Mouse (Mus musculus) MEL (cell line): ENCODE measurements around the gene Lin37. TPM values are rescaled to one million over a fixed set of nuclear protein-coding genes. Genes with fewer than 3 reads are reported as not detected.

Source experiments
- DNase-seq: peaks from one replicate; pipeline ENCODE4 v3.0.0; 2011; ENCODE audit warnings: low read depth, low spot score
- H3K27ac ChIP-seq: 2 replicates; pipeline ENCODE4 v1.5.1; 2012; ENCODE audit warnings: low read depth, mild to moderate bottlenecking, control low read depth, low read length, moderate library complexity; ENCODE audit not compliant: control insufficient read depth
- H3K27me3 ChIP-seq, 2 experiments: fragments of 150-350 bp in 1 of 2; sonication (generic) in 1 of 2; 2 replicates each; pipeline ENCODE4 v1.6.1; 2012; ENCODE audit warnings: low read length in 2 of 2, mild to moderate bottlenecking in 2 of 2, improper control_type of control experiment in 1 of 2, moderate library complexity in 1 of 2; ENCODE audit not compliant: insufficient read depth in 2 of 2, control insufficient read depth in 1 of 2
- H3K36me3 ChIP-seq, 2 experiments: 2 replicates each; pipeline ENCODE4 v1.6.1; 2012 to 2014; ENCODE audit warnings: low read length in 2 of 2, improper control_type of control experiment in 1 of 2, inconsistent platforms in 1 of 2, mild to moderate bottlenecking in 1 of 2; ENCODE audit not compliant: insufficient read depth in 2 of 2, control insufficient read depth in 1 of 2
- H3K4me1 ChIP-seq, 2 experiments: fragments of 150-350 bp in 1 of 2; sonication (generic) in 1 of 2; 2 replicates each; pipeline ENCODE4 v1.6.1; 2012; ENCODE audit warnings: low read length in 2 of 2, improper control_type of control experiment in 1 of 2, mild to moderate bottlenecking in 1 of 2; ENCODE audit not compliant: insufficient read depth in 2 of 2, control insufficient read depth in 1 of 2
- H3K4me3 ChIP-seq, 2 experiments: fragments of 150-350 bp in 1 of 2; sonication (generic) in 1 of 2; 2 replicates each; pipeline ENCODE4 v1.5.1; 2012; ENCODE audit warnings: low read depth in 2 of 2, low read length in 2 of 2, mild to moderate bottlenecking in 2 of 2, moderate library complexity in 2 of 2, control low read depth in 1 of 2, improper control_type of control experiment in 1 of 2; ENCODE audit not compliant: control insufficient read depth in 1 of 2, insufficient read depth in 1 of 2
- H3K79me2 ChIP-seq: 2 replicates; pipeline ENCODE4 v1.6.1; 2012; ENCODE audit warnings: mild to moderate bottlenecking, low read length, moderate library complexity; ENCODE audit not compliant: control insufficient read depth, poor library complexity, insufficient read depth
- H3K9ac ChIP-seq: 2 replicates; pipeline ENCODE4 v1.6.1; 2012; ENCODE audit warnings: low read depth, mild to moderate bottlenecking, control low read depth, low read length, moderate library complexity; ENCODE audit not compliant: control insufficient read depth, poor library complexity, severe bottlenecking
- H3K9me3 ChIP-seq: fragments of 150-350 bp; sonication (generic); replicated peaks from 2 replicates; pipeline ENCODE4 v1.6.1; 2012; ENCODE audit warnings: mild to moderate bottlenecking, low read length, improper control_type of control experiment, moderate library complexity; ENCODE audit not compliant: insufficient read depth
- BHLHE40 ChIP-seq: IDR thresholded peaks from 2 replicates; pipeline ENCODE4 v1.6.1; 2012; ENCODE audit warnings: low read depth, mild to moderate bottlenecking, inconsistent platforms, low read length, improper control_type of control experiment, borderline replicate concordance
- CHD2 ChIP-seq: IDR thresholded peaks from 2 replicates; pipeline ENCODE4 v1.6.1; 2011; ENCODE audit warnings: low read length, improper control_type of control experiment
- CTCF ChIP-seq, 3 experiments: IDR thresholded peaks in 2 of 3; conservative IDR thresholded peaks in 1 of 3; 2 replicates each; pipeline ENCODE4 v1.5.1; 2011 to 2012; ENCODE audit warnings: low read length in 3 of 3, low read depth in 2 of 3, mild to moderate bottlenecking in 2 of 3, improper control_type of control experiment in 1 of 3, inconsistent platforms in 1 of 3, mixed read lengths in 1 of 3, moderate library complexity in 1 of 3; ENCODE audit not compliant: control insufficient read depth in 1 of 3, insufficient read depth in 1 of 3, poor library complexity in 1 of 3, severe bottlenecking in 1 of 3
- E2F4 ChIP-seq: IDR thresholded peaks from 2 replicates; pipeline ENCODE4 v1.6.1; 2011; ENCODE audit warnings: low read depth, low read length, improper control_type of control experiment, borderline replicate concordance
- ELF1 ChIP-seq: IDR thresholded peaks from 2 replicates; pipeline ENCODE4 v1.6.1; 2014; ENCODE audit warnings: low read depth, mild to moderate bottlenecking, inconsistent platforms, low read length, improper control_type of control experiment, moderate library complexity
- EP300 ChIP-seq, 2 experiments: IDR thresholded peaks; 2 replicates each; pipeline ENCODE4 v1.6.1; 2011; ENCODE audit warnings: improper control_type of control experiment in 2 of 2, low read length in 2 of 2, low read depth in 1 of 2, mild to moderate bottlenecking in 1 of 2
- ETS1 ChIP-seq: IDR thresholded peaks from 2 replicates; pipeline ENCODE4 v1.6.1; 2012; ENCODE audit warnings: low read depth, mild to moderate bottlenecking, inconsistent platforms, low read length, improper control_type of control experiment, moderate library complexity
- GABPA ChIP-seq: IDR thresholded peaks from 2 replicates; pipeline ENCODE4 v1.6.1; 2012; ENCODE audit warnings: low read depth, mild to moderate bottlenecking, inconsistent platforms, low read length, improper control_type of control experiment, moderate library complexity
- GATA1 ChIP-seq: IDR thresholded peaks from 2 replicates; pipeline ENCODE4 v1.6.1; 2011; ENCODE audit warnings: low read depth, low read length, improper control_type of control experiment
- HCFC1 ChIP-seq: IDR thresholded peaks from 2 replicates; pipeline ENCODE4 v1.6.1; 2012; ENCODE audit warnings: low read depth, mild to moderate bottlenecking, inconsistent platforms, low read length, improper control_type of control experiment, moderate library complexity
- JUND ChIP-seq: IDR thresholded peaks from 2 replicates; pipeline ENCODE4 v1.6.1; 2011; ENCODE audit warnings: low read depth, mild to moderate bottlenecking, improper control_type of control experiment, low read length
- KAT2A ChIP-seq: conservative IDR thresholded peaks from 2 replicates; pipeline ENCODE4 v1.6.1; 2012; ENCODE audit warnings: low read depth, low read length, improper control_type of control experiment, inconsistent platforms
- MAX ChIP-seq: IDR thresholded peaks from 2 replicates; pipeline ENCODE4 v1.6.1; 2011; ENCODE audit warnings: low read length, improper control_type of control experiment
- MAZ ChIP-seq: IDR thresholded peaks from 2 replicates; pipeline ENCODE4 v1.6.1; 2012; ENCODE audit warnings: low read depth, mild to moderate bottlenecking, inconsistent platforms, low read length, improper control_type of control experiment
- MEF2A ChIP-seq: IDR thresholded peaks from 2 replicates; pipeline ENCODE4 v1.6.1; 2014; ENCODE audit warnings: low read depth, mild to moderate bottlenecking, inconsistent platforms, low read length, improper control_type of control experiment; ENCODE audit not compliant: poor library complexity, insufficient replicate concordance, severe bottlenecking; ENCODE audit errors: extremely low read depth
- MXI1 ChIP-seq: IDR thresholded peaks from 2 replicates; pipeline ENCODE4 v1.6.1; 2011; ENCODE audit warnings: mild to moderate bottlenecking, low read depth, low read length, improper control_type of control experiment
- MYB ChIP-seq: IDR thresholded peaks from 2 replicates; pipeline ENCODE4 v1.6.1; 2011; ENCODE audit warnings: mild to moderate bottlenecking, low read depth, low read length, improper control_type of control experiment
- MYC ChIP-seq: IDR thresholded peaks from 2 replicates; pipeline ENCODE4 v1.6.1; 2011; ENCODE audit warnings: low read depth, mild to moderate bottlenecking, low read length, improper control_type of control experiment, moderate library complexity
- NELFE ChIP-seq: IDR thresholded peaks from 2 replicates; pipeline ENCODE4 v1.6.1; 2011; ENCODE audit warnings: low read depth, low read length, improper control_type of control experiment
- NRF1 ChIP-seq: IDR thresholded peaks from 2 replicates; pipeline ENCODE4 v1.6.1; 2014; ENCODE audit warnings: low read depth, mild to moderate bottlenecking, inconsistent platforms, low read length, improper control_type of control experiment, moderate library complexity; ENCODE audit not compliant: poor library complexity, insufficient read depth, severe bottlenecking
- POLR2A ChIP-seq, 2 experiments: IDR thresholded peaks; 2 replicates each; pipeline ENCODE4 v1.6.1; 2011 to 2012; ENCODE audit warnings: low read length in 2 of 2, mild to moderate bottlenecking in 2 of 2, control low read depth in 1 of 2, improper control_type of control experiment in 1 of 2, low read depth in 1 of 2, moderate library complexity in 1 of 2; ENCODE audit not compliant: control insufficient read depth in 1 of 2, insufficient read depth in 1 of 2, poor library complexity in 1 of 2
- RCOR1 ChIP-seq: IDR thresholded peaks from 2 replicates; pipeline ENCODE4 v1.6.1; 2012; ENCODE audit warnings: low read depth, mild to moderate bottlenecking, inconsistent platforms, low read length, improper control_type of control experiment
- SIN3A ChIP-seq: IDR thresholded peaks from 2 replicates; pipeline ENCODE4 v1.6.1; 2012; ENCODE audit warnings: low read length, improper control_type of control experiment, inconsistent platforms
- SMC3 ChIP-seq: IDR thresholded peaks from 2 replicates; pipeline ENCODE4 v1.6.1; 2011; ENCODE audit warnings: low read depth, low read length, improper control_type of control experiment
- TAL1 ChIP-seq: IDR thresholded peaks from 2 replicates; pipeline ENCODE4 v1.6.1; 2012; ENCODE audit warnings: mild to moderate bottlenecking, inconsistent platforms, low read length, moderate library complexity, mixed read lengths
- TBP ChIP-seq: IDR thresholded peaks from 2 replicates; pipeline ENCODE4 v1.8.0; 2011; ENCODE audit warnings: low read depth, low read length, improper control_type of control experiment
- TCF12 ChIP-seq: IDR thresholded peaks from 2 replicates; pipeline ENCODE4 v1.6.1; 2014; ENCODE audit warnings: low read depth, mild to moderate bottlenecking, inconsistent platforms, low read length, improper control_type of control experiment, moderate library complexity
- USF1 ChIP-seq: IDR thresholded peaks from 2 replicates; pipeline ENCODE4 v1.6.1; 2014; ENCODE audit warnings: low read depth, mild to moderate bottlenecking, inconsistent platforms, low read length, improper control_type of control experiment, moderate library complexity
- USF2 ChIP-seq, 2 experiments: IDR thresholded peaks; 2 replicates each; pipeline ENCODE4 v1.6.1; 2011 to 2012; ENCODE audit warnings: improper control_type of control experiment in 2 of 2, low read length in 2 of 2, borderline replicate concordance in 1 of 2, inconsistent platforms in 1 of 2, low read depth in 1 of 2, mild to moderate bottlenecking in 1 of 2; ENCODE audit not compliant: insufficient read depth in 1 of 2
- ZC3H11A ChIP-seq: IDR thresholded peaks from 2 replicates; pipeline ENCODE4 v1.6.1; 2012; ENCODE audit warnings: low read depth, mild to moderate bottlenecking, inconsistent platforms, low read length, improper control_type of control experiment
- ZMIZ1 ChIP-seq: IDR thresholded peaks from 2 replicates; pipeline ENCODE4 v1.6.1; 2012; ENCODE audit warnings: low read depth, mild to moderate bottlenecking, inconsistent platforms, low read length, improper control_type of control experiment, moderate library complexity
- ZNF384 ChIP-seq: IDR thresholded peaks from 2 replicates; pipeline ENCODE4 v1.6.1; 2012; ENCODE audit warnings: low read depth, mild to moderate bottlenecking, inconsistent platforms, low read length, improper control_type of control experiment
- polyA plus RNA-seq, 2 experiments: library from polyadenylated mRNA; stranded (reverse) in 1 of 2; unstranded in 1 of 2; fragments of >175 nt in 1 of 2; fragments of >200 nt in 1 of 2; gene quantifications; 2 replicates each; pipeline versions ENCODE4 v1.2.1 to v1.2.4; 2012; ENCODE audit warnings: low replicate concordance in 2 of 2, low read depth in 1 of 2; ENCODE audit not compliant: insufficient read length in 2 of 2, insufficient read depth in 1 of 2, missing spikeins in 1 of 2
- total RNA-seq: library from RNA; depleted of rRNA; stranded (reverse); fragments of 300-350 nt; gene quantifications from 2 replicates; pipeline ENCODE4 v1.2.3, GENCODE M21; 2012

Lin37 gene
- total and polyA plus RNA-seq, 3 experiments = 10.9 to 49.8 TPM; not detected in 1

DNA sequence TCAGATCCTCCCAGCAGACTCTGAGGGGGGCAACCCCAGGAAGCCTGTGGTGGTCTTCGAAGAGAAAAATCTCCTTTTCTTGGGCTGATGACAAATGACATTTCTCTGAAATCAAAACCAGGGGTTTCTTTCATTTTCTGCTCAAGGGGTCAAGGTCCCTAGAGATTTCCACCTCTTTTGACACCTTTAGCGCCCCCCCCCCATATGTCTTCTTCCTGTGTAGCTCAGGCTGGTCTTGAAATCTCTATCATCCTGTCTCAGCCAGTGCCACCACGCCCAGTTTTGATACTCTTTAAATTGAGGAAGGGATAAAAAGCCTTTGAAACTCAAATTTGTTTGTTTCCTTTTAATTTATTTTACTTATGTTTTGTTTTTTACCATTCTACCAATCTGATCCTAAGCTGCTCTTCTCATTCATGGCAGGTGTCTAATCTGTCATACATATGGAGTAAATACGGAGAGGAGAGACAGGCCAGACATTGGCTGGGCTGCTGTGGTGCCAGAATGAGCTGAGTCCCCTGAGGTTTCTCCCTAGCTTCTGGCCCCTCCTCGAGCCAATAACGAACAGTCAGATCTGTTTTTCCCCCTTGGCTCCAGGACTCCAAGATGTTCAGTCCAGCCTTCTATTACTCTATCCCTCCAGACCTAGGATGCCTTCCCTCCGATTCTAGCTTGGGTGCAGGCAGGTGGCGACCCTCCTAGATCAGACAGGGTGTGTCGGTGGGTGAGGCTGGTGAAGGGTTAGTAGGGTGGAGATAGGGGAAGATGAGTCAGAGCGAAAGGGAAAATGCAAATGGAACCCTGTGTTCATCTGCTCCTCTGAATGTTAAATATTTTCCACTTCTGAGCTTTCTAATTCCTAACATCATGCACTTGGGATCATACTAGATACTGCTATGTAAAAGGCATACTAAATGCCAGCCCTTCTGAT, 34.2 kb upstream of the Lin37 start:
- H3K27ac ChIP-seq = peak overlapping the region; percentile 84
- peaks cover 10 to 38% of the 10 kb centered on the region in 2 experiments; a peak in 3 of 4 replicates for H3K4me1 ChIP-seq

DNA sequence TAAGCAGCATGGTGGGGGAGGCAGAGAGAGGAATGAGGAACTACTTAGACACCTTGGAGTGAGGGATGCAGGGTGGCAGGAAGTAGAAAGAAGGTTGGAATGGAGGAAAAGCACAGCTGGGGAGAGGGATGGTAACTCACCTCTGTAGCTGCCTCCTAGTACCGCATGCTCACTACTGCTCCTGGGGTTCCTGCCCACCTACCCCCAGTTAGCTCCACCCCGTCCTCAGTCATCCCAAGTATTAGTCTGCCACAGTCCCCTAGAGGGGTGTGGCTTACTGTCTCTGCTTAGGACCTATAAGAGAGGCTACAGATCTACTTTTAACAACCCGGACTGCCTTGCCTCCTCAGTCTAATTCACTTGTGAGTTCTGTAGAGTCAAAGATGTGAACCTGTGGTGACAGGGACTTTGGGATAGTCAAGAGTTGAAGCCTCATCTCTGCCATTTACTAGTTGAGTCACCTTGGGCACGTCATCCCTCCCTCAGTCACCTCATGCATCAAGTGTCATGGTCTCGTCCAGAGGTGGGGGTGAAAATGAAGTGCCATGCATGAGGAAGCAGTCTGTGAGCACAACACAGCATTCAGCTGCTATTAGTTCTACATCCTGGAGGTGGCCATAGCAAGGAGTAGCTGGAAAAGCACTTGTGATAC, 33.3 kb upstream of the Lin37 start:
- Histone ChIP-seq H3K9ac (peak overlapping the region; percentile 56), H3K79me2 (peaks cover 16% of the 10 kb centered on the region), H3K4me1 (peaks cover 10 to 38% of the 10 kb centered on the region in 2 experiments; a peak in 3 of 4 replicates), H3K27me3 (no peaks in the 10 kb centered on the region), H3K36me3 (peaks cover 0 to 11% of the 10 kb centered on the region in 2 experiments; a peak in 2 of 4 replicates), H3K27ac (peak overlapping the region; percentile 84), H3K4me3 (peak overlapping the region; percentile 28 to 40), H3K9me3 (no peaks in the 10 kb centered on the region)
- DNase-seq = peak; percentile 90
- TF ChIP-seq POLR2A (IDR thresholded peaks at IDR 0.05; ENCODE audit: control insufficient read depth in 1 of 2, insufficient read depth in 1 of 2, low read depth in 1 of 2, low read length in 2 of 2, poor library complexity in 1 of 2) (peak in 1 of 2 experiments; percentile 73; a peak in 2 of 4 replicates), JUND (no peak), MYC (peak; percentile 74), MAX (no peak; the same call in 1 of the 2 replicates), MAZ (no peak), EP300 (IDR thresholded peaks at IDR 0.05; ENCODE audit: low read depth in 1 of 2, low read length in 2 of 2) (no peak), ZC3H11A (no peak), SMC3 (no peak), MXI1 (no peak; the same call in 1 of the 2 replicates), HCFC1 (peak; percentile 41; the same call in 1 of the 2 replicates), ELF1 (0 out of 2 replicates have a peak, but pooled peaks have one; percentile 17), GABPA (no peak), MEF2A (no peak), MYB (no peak), TBP (peak; percentile 73), CTCF (IDR thresholded peaks at IDR 0.05 in 2 of 3, conservative IDR thresholded peaks at IDR 0.05 in 1 of 3; ENCODE audit: control insufficient read depth in 1 of 3, insufficient read depth in 1 of 3, low read depth in 2 of 3, low read length in 3 of 3, poor library complexity in 1 of 3, severe bottlenecking in 1 of 3) (no peak), USF2 (IDR thresholded peaks at IDR 0.05; ENCODE audit: borderline replicate concordance in 1 of 2, insufficient read depth in 1 of 2, low read depth in 1 of 2, low read length in 2 of 2) (no peak), E2F4 (no peak)

More for the DNA sequence above, 34.2 kb upstream of the Lin37 start:
- Histone ChIP-seq H3K4me3 (peak overlapping the region; percentile 46 to 54), H3K79me2 (peaks cover 10% of the 10 kb centered on the region), H3K36me3 (peaks cover 0 to 11% of the 10 kb centered on the region in 2 experiments; a peak in 2 of 4 replicates), H3K9ac (peak overlapping the region; percentile 56), H3K9me3 (no peaks in the 10 kb centered on the region), H3K27me3 (no peaks in the 10 kb centered on the region)
- peak; percentile 67 for DNase-seq
- TF ChIP-seq TAL1 = no peak
- peak; percentile 65 for TF ChIP-seq ETS1
- 0 out of 4 replicates have a peak, but pooled peaks of 1 of the 2 experiments have one; percentile 20 for TF ChIP-seq POLR2A (IDR thresholded peaks at IDR 0.05; ENCODE audit: control insufficient read depth in 1 of 2, insufficient read depth in 1 of 2, low read depth in 1 of 2, low read length in 2 of 2, poor library complexity in 1 of 2)
- TF ChIP-seq RCOR1 = 0 out of 2 replicates have a peak, but pooled peaks have one; percentile 6
- no peak for TF ChIP-seq TCF12
- TF ChIP-seq USF1 = no peak
- no peak for TF ChIP-seq NRF1
- no peak for TF ChIP-seq ELF1
- no peak for TF ChIP-seq BHLHE40
- no peak for TF ChIP-seq ZNF384
- peak; percentile 43; the same call in 1 of the 2 replicates for TF ChIP-seq NELFE
- no peak for TF ChIP-seq KAT2A
- no peak; the same call in 1 of the 2 replicates for TF ChIP-seq ZMIZ1
- TF ChIP-seq SMC3 = no peak
- no peak for TF ChIP-seq CHD2
- TF ChIP-seq MAX = 0 out of 2 replicates have a peak, but pooled peaks have one; percentile 10
- peak; percentile 17; the same call in 1 of the 2 replicates for TF ChIP-seq GATA1
- TF ChIP-seq EP300 (IDR thresholded peaks at IDR 0.05; ENCODE audit: low read depth in 1 of 2, low read length in 2 of 2) = peak; percentile 33 to 70; a peak in 3 of 4 replicates
- no peak for TF ChIP-seq MYB
- peak; percentile 60; the same call in 1 of the 2 replicates for TF ChIP-seq MYC
- peak; percentile 49; the same call in 1 of the 2 replicates for TF ChIP-seq JUND
- TF ChIP-seq SIN3A = peak; percentile 51
- no peak for TF ChIP-seq GABPA
- TF ChIP-seq MXI1 = 0 out of 2 replicates have a peak, but pooled peaks have one; percentile 23
